Mouse (Mus musculus): ENCODE measurements around the gene Tmem108. TPM values are rescaled to one million over a fixed set of nuclear protein-coding genes. Genes with fewer than 3 reads are reported as not detected.

The Tmem108 gene
- total RNA-seq, 2 experiments from 2014 or later: 8.7 to 10.8 TPM

- DNase-seq (ENCODE audit: low spot score in 2 of 2): no peak
Measured at GRCm38 (mm10) chr9:103557085-103557484, 204.6 kb downstream of the Tmem108 start.

GRCm38 (mm10) chr9:103555334-103555733 lies 206.3 kb downstream of the Tmem108 start:
- DNase-seq (ENCODE audit: low spot score in 2 of 2): no peak

GRCm38 (mm10) chr9:103550661-103551248 lies 210.9 kb downstream of the Tmem108 start:
- no peak for DNase-seq (ENCODE audit: low spot score in 2 of 2)

- no peak for DNase-seq (ENCODE audit: low spot score in 2 of 2)
Measured at GRCm38 (mm10) chr9:103549178-103549577, 212.5 kb downstream of the Tmem108 start.

- DNase-seq (ENCODE audit: low spot score in 2 of 2): no peak
Measured at GRCm38 (mm10) chr9:103548606-103549005, 213.0 kb downstream of the Tmem108 start.

GRCm38 (mm10) chr9:103546695-103547645 lies 214.7 kb downstream of the Tmem108 start:
- no peak for DNase-seq (ENCODE audit: low spot score in 2 of 2)

GRCm38 (mm10) chr9:103545729-103546128 lies 215.9 kb downstream of the Tmem108 start:
- no peak for DNase-seq (ENCODE audit: low spot score in 2 of 2)

GRCm38 (mm10) chr9:103545271-103545670 lies 216.4 kb downstream of the Tmem108 start:
- no peak for DNase-seq (ENCODE audit: low spot score in 2 of 2)

- DNase-seq (ENCODE audit: low spot score in 2 of 2): no peak
Measured at GRCm38 (mm10) chr9:103544599-103544998, 217.0 kb downstream of the Tmem108 start.

GRCm38 (mm10) chr9:103540518-103540917 lies 221.1 kb downstream of the Tmem108 start:
- DNase-seq (ENCODE audit: low spot score in 2 of 2): no peak

GRCm38 (mm10) chr9:103538047-103538816 lies 223.4 kb downstream of the Tmem108 start:
- no peak for DNase-seq (ENCODE audit: low spot score in 2 of 2)

GRCm38 (mm10) chr9:103536059-103536634 lies 225.5 kb downstream of the Tmem108 start:
- no peak for DNase-seq (ENCODE audit: low spot score in 2 of 2)

GRCm38 (mm10) chr9:103525041-103525537 lies 236.5 kb downstream of the Tmem108 start:
- no peak for DNase-seq (ENCODE audit: low spot score in 2 of 2)

GRCm38 (mm10) chr9:103524600-103524999 lies 237.0 kb downstream of the Tmem108 start:
- DNase-seq (ENCODE audit: low spot score in 2 of 2): no peak

GRCm38 (mm10) chr9:103523742-103524403 lies 237.8 kb downstream of the Tmem108 start:
- no peak for DNase-seq (ENCODE audit: low spot score in 2 of 2)

- no peak for DNase-seq (ENCODE audit: low spot score in 2 of 2)
Measured at GRCm38 (mm10) chr9:103523008-103523407, 238.6 kb downstream of the Tmem108 start.

GRCm38 (mm10) chr9:103513884-103514283 lies 247.8 kb downstream of the Tmem108 start:
- no peak for DNase-seq (ENCODE audit: low spot score in 2 of 2)

GRCm38 (mm10) chr9:103512257-103512656 lies 249.4 kb downstream of the Tmem108 start:
- DNase-seq (ENCODE audit: low spot score in 2 of 2): no peak

- DNase-seq (ENCODE audit: low spot score in 2 of 2): no peak
Measured at GRCm38 (mm10) chr9:103506968-103507584, 254.6 kb downstream of the Tmem108 start.

- no peak for DNase-seq (ENCODE audit: low spot score in 2 of 2)
Measured at GRCm38 (mm10) chr9:103505067-103505466, 256.6 kb downstream of the Tmem108 start.
